Mouse (Mus musculus) T-cell, adult 2 months (primary cell): ENCODE data around the gene Rgcc.

Source experiments
- DNase-seq: peaks from one replicate; pipeline ENCODE4 v3.0.0; 2022; ENCODE audit warnings: low spot score

Gene Rgcc

DNA sequence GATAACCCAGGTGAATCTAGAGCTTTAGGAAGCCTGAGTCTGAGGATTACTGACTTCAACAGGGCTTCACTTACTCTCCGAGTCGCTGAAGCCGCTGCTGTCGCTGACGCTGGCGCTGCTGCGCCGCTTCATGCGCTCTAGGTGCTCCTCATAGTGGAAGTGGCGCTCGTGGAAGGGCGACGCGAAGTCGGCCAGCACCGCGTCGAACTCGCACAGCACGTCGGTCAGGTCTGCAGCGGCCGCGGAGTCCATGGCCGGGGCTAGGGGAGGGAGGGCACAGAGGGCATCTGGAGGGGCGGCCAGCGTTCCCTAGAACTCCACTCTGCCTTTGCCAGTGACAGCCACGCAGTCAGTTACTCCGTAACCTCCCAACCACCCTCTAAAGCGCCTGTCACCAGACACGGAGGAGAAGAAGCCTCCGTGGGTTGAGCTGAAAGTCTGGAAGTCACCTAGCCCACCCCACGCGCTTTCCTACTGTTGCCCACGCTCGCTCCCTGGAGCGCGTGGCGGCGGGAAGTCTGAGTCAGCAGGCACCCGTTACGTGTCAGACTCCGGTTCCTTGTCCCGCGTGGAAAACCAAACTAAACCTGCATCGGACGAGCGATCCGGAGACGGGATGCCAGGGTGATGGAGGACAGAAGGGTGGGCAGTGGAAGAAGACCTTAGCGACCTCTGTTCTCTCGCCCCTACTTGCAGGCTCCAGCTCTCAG is 649 bp downstream of the Rgcc start:
- DNase-seq = peak; percentile 56

DNA sequence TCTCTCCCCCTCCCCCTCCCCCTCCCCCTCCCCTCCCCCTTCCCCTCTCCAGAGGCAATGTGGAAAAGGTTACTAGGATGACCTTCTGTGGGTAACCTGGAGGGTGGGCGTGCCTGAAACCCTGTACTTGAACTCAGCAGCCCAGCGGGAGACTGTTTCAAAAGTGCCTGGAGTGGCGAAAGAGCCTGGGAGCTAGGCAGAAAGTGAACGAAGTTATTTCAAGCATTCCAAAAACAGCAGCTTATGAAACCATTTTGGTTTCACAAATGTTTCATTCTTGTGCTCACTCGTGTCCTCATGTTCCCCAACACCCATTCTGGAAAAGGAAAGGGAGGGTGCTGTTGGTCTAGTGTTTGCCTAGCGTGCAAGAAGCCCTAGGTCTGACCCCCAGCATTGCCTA is 1.6 kb downstream of the Rgcc start:
- DNase-seq = no peak

DNA sequence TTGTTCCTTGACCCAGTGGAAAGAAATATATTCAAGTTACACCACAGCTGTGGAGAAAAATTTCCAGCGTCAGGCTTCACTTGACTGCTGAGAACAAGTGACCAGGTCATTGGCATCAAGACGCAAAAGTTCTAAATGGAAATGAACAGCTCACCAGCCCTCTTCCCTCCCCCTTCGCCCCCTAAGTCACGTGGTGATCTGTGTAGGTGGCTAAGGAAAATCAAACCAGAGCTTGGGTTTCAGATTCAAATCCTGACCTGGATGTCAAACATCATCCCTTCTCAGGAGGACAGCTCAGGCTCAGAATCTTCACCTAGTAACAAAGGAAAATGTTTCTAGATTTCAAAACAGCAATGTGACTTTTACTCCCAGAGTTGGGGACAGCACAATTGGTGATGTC is 2.2 kb downstream of the Rgcc start:
- no peak for DNase-seq

DNA sequence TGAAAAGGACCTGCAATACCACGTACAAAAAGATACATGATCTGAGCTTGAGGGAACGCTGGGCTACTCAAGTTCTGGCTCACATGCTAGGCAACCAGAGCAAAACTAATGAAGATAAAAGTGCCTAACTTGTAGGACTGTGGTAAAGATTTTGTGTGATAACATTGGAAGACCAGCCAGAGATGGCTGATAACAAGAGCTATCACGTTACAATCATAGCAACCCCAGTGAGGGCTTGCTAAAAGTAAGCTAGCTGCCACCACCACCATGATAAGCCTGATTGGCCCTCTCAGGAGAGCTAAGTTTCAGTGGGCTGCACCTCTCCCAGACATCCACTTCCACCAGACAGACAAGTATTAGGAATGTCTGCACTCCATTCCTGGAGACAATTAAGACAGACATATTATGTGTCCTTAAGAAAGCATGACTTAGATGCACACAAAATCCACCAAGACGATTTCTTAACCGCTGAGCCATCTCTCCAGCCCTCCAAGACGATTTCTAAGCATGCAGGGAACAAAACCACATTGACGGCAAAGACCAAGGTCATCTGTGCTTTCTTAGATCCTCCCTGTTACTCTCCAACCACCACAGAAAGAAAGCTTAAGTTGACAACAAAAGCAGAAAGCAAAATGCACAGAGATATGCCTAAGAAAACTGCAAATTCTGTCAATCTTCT is 3.0 kb downstream of the Rgcc start:
- DNase-seq = no peak

DNA sequence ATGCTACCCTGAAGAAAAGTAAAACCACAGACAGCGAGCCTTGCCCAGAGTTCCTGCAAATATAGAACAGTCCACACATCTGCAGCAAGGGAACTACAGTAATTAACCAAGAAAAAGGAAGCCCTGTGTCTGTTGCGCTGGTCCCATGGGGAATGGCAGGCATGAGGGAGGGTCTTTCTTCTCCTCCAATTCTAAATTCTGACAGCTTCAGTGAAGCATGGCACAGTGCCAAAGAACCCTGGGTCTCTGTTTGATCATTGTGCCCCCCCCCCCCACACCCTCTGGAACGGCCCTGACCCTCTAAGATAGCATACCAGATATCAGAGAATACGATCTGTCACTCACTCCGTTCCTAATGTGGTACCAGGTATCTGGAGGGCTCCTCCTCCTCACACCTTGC is 4.6 kb downstream of the Rgcc start:
- DNase-seq = no peak

DNA sequence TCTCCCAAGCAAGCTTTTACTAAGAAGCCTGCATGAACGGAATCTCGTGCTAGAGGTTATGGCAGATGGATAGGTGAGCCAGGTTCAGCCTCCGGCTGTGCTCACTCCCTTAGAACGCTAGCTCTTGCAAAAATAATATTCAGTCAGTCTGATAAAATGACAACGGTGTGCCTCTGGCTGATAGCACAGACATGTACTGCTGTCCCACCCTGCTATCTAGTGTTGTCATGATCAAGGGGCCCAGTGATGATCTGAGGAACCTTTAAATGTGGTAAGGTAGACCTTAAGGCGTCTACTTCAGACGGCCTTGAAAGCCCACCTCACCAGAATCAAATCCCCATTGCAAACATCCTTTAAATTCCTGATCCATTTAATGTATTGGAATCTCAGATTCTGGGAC is 5.2 kb downstream of the Rgcc start:
- no peak for DNase-seq

DNA sequence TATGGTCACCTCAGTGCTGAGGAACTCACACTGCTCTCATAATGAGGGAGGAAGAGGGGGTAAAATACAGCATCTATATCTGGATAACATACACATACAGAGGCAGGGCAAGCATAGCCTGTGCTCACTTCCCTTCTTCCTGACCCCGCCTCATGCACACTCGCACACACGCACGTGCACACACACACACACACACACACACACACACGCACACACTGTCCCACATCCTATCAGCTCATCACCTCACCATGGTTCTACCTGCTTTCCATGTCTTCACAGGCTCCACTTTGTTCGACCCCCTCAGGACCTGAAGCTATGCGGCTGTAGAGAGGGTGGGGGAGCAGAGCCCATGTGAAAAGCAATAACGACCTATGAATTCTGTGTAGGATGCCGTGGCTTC is 5.9 kb downstream of the Rgcc start:
- DNase-seq = no peak

DNA sequence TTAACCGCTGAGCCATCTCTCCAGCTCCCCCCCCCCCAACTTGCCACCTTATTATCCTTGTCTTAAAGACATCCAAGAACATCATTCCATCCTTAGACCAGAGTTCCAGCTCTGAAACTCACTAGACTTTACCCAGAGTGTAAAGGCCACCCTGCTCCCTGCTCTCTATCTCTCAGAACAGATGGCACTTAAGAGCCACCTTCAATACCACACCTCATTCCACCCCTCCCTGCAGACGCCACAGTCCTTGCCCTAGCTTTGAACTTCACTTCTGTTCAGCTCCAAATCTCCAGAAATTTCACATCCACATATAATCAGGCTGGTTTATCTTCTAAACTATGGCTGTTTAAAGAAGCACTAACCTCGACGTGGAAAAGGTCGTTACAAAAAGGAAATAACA is 6.5 kb downstream of the Rgcc start:
- DNase-seq = no peak

DNA sequence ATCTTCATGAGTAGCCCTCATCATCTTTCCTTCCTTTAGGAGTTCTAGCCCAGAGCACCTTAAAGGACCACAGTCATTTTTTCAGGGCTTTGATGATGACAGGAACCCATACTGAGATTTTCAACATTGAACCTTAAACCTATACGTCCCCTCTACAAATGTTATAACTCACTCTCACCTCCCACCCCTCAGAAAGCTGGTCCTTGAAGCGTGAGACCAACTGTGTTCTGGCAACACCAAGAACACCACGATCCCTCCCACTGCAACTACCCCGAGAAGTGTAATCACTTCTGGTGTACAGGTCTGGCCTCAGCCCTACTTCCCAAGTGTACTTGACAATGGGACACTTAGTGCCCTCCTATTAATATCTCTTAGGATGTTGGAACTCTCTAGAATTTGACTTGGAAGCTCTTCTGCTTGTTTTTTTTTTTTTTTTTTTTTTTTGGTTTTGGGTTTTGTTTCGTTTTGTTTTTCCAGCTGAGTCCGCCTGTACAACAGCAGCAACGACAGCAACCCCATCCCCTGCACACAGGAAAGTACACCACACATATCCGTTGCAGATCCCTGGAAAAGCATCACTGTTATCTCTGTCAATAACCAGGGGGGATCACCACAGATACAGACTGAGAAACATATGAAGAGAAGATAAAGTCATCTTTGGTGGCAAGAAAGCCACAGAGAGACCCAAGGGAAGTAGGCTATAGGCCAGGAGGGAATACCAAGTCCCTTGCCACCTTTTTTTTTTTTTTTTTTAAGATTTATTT is 7.2 kb downstream of the Rgcc start:
- no peak for DNase-seq

DNA sequence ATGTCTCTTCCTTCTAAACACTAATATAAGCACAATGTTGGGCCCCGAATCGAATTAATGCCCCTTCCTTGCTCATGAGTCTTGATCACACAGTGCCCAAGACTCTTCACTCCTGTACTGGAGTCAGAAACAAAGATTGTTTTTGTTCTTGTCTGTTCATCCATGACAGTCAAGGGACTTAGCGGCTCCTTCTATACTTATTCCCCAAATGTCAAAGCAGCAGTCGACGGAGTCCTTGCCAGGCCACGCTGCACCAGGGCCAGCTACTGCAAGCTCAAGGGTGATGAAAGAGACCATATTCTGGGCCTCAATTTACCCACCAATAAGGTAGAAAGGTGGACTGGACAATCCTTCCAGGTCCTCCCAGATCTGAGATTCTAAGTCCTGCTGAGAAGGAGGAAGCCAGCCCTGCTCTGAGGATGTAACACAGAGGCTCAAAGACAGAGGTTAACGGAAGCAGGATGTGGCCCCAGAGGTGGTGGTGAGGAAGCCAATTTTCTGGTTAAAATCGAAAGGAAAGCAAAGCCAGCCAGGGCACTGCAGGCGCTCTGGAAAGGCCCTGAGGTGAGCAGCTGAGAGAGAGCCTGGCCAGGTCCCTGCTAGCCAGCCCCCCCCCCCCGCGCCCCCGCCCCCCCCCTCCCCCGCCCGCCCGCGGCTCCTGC is 8.2 kb downstream of the Rgcc start:
- DNase-seq = peak; percentile 89

DNA sequence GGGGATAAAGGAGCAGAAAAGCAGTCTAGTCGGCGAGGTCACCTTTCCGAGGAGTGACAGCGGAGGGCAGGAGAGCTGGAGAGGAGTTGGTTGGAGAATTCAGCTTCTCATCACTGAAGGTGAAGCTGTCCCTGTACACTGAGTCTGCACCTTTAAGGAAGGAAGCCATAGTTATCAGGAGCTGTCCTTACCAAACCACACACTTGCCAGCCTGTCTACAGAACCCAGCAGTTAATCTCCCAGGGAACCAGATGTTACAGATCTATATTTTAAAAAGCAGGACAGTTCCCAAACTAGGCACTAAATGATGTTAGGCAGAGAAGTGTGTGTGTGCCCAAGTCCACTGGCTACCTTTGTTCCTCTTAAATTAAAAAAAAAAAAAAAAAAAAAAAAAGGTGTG is 9.8 kb downstream of the Rgcc start:
- DNase-seq = no peak

DNA sequence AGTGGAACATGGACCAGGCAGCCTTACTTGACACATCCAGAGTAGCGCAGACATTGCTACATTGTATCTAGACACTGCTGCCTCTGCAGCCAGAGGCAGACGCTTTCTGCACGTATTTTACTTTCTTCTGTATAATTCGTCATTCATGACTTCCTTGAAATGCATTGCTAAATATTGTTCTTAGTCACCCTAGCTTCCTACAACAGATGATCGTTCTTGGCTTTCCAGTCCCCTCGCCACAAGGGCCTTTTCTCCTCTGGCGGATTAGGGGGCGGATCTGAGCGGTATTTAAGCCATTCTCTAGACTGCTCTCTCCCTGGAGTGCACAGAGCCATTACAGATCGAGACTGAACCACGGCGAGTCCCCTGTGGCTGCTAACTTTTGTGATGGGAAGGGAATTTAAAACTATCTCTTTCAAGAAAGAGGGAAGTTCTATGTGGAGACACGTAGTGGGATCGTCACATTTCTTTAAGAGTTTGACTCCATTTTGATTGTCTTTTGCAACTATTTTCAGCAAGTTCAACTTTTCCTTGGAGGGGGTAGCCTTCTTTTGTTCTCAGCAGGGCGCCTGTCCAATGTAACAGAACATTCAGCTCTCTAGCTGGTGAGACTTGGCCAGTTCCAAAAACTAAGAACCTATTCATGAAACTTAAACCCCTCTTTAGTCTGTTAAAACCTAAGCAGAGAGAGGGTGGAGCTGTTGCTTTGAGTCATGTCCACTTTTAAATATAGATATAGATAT is 10.6 kb downstream of the Rgcc start:
- DNase-seq = no peak

DNA sequence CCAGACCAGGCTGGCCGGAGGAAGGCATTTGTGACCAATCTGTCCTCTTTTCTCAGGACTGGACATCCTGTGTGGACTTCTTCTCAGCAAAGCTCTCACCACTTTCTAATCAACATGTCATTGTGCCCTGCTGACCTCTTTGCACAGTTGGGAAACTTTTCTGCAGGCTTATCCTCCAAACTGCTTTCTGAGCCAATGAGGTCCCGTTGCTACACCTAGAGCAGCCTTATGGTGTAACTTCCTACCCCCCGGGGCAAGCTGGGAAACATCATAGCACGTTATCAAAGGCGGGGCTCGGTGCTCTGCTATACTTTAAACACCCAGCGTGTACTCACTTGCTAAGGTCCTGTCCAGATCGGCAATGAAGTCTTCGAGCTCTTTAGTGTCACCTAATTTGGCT is 11.5 kb downstream of the Rgcc start:
- no peak for DNase-seq

DNA sequence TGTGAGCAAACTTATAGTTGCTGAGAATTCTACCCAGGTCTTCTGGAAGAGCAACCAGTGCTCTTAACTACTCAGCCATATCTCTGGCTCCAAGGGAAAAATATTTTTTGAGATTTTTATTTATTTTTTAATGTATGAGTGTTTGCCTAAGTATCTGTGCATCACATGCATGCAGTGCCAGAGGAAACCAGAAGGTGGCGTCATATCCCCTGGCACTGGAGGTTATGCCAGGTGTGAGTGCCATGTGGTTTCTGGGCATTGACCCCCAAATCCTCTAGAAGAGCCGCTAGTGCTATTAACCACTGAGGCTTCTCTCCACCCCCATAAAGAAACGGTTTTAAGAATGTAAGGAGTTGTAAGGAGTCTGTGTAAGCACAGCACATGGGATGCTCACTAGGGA is 13.2 kb downstream of the Rgcc start:
- DNase-seq = peak; percentile 69

DNA sequence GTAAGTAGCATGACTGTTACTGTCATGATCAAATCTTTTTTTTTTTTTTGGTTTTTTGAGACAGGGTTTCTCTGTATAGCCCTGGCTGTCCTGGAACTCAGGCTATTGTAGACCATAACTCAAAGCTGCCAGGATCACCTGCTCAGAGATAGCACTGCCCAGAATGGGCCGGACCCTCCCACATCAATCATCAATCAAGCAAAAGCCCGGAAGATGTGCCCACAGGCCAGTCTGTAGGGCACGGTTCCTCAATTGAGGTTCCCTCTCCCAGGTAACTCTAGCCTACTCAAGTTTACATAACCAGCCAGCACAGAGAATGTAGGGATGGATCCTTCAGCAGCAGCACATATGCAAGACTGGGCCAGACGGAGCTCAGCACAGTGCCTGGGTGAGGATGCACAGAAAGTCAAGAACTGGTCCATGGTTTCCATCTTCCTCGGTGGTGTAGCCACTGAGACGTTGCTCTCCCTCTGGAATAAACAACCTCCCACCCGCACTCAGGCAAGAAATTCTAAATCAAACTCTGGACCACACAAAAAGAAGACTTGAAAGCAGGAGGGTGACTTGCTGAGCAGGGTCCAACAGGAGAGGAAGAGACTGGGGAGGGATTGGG is 14.1 kb downstream of the Rgcc start:
- DNase-seq = no peak

DNA sequence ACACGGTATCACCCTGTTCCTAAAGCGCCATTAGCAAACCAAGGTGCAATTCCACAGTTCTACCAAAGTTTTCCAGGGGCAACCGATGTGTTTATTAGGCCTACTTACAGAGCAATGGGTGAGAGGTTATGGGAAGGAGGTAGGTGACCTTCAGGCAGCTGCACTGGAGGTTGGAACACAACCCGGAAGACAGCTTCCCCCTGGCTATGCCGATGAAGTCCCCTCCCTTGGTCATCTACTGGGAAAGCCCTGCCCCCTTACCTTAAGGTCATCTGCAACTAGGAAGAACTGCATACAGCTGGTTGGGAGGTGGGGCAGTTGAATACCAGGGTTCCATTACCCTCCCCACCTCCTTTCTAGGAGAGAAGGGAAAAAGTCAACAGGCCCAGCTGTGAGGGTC is 15.9 kb downstream of the Rgcc start:
- DNase-seq = no peak

DNA sequence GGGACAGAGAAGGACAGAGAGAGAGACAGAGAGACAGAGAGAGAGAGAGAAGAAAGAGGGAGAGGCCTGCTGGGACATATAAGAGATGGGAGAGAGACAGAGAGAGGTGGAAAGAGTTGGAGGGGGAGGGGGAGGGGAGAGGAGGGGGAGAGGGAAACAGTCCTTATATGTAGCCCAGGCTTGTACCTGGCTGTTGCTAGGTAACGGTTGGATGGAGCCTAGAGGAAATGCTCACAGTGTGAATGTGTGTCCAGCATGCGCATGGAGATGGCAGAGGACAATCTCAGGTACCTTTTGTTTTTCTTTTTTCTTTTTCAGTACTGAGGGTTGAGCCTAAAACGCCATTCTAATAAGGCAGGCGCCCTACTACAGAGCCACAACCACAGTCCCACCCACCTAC is 16.8 kb downstream of the Rgcc start:
- DNase-seq = no peak

DNA sequence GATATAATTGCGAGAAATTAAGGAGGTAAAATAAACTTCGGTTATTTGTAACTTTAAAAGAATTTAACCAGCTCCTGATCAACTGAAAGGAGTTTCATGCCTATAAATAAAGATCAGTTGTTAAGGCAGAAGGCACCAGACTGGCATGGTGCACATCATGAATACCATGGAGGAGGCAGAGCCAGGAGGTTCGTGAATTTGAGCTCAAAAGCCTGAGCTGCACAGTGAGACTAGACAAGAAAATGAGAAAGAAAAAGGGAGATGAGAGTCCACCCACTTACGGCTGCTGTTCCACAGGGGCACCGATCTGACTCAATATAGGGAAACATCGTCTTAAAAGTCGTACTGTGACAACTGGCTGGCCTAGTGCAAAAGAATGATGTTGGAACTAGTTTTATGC is 17.5 kb downstream of the Rgcc start:
- no peak for DNase-seq

DNA sequence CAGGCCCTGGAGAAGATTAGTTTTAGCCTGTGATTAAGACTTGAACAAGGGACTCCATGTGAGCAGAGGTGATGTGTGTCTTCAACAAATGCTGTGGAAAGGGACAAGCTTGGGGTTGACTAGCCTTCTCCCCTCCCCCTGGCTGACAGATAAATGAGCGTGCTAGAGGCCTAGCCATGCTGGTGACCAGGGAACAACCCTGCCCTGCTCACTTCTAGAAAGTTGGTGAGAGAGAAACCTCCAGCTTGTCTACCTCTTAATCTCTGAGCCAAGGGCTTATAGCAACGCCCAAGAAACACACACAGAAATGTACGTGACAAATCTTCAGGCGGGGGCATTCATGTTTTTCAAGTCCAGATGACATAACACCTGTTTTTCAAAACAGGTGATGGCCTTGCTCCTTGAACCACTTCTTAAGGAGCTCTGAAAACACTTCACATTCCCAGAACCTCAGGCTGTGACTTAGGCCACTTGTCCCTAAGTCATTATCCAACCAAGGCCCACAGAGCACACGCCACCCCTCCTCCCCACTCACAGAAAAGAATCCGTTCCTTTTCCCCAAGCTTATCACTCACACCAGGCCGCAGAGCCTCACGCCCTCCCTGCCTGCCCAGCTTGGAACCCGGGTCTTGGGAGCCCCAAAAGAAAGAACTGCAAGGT is 19.4 kb downstream of the Rgcc start:
- no peak for DNase-seq

DNA sequence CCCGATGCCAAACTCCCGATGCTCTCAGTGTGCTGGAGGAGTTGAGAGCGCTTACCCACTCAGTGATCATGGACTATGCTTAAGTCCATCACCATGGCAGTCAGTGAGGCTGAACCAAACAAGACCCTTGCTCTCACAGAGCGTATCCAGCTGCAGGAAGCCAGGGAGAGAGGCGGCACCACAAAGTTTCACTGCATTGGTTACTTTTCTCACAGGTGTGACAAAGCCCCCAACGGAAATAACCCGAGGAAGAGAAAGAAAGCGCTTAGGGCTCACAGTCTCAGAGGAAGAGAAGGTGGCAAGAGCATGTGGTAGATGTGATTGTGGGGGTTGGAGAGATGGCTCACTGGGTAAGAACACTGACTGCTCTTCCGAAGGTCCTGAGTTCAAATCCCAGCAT is 21.0 kb downstream of the Rgcc start:
- DNase-seq = peak; percentile 69

DNA sequence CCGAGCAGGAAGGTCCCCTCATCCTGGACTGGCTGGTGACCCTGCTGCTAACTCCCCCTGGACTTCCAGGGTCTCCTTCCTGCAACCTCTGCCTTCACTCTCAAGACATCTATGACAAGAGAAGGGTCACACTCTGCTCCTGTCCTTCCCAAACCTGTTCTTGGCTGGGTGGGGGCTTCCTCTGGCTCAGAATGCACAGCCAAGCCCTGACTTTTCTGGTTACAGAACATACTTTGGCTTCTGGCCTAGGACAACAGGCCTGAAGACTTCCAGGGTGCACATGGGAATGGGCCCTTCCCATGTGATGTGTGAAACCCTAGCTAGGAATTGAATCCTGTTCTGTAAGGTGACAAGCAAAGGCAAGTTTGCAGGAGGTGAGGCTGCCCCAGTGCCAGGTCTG is 22.0 kb downstream of the Rgcc start:
- no peak for DNase-seq
